Mouse (Mus musculus) kidney, adult 8-10 months (tissue): Measurements from ENCODE around the gene Usp40.
A peak's percentile ranks its signal among the peaks of the same experiment; 100 is the strongest.

Source experiments
- DNase-seq, 2 experiments: peaks; one replicate each; pipeline ENCODE4 v3.0.0; 2022

Usp40 gene

GRCm38 (mm10) chr1:87941765-87942164 lies 66.6 kb downstream of the Usp40 start:
- no peak for DNase-seq

DNA sequence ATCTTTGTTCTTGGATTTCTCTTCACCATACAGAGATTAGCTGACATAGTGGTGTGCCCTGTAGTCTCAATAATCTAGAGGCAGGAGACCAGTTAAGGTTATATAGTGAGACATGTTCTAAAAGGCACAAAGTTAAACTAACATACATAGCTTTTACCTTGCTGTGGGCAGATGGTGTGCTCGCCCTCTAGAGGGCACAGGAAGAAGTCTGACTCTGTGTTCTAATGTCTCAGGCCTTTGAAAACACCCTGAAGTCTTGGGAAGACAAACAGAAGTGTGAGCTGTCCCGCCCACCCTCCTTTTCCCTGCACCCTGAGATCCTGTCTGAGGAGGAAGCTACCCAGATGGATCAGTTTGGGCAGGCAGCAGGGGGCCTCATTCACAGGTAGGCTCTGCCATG lies 71.8 kb downstream of the Usp40 start:
- no peak for DNase-seq

- no peak for DNase-seq
Measured at GRCm38 (mm10) chr1:87936075-87936474, 72.3 kb downstream of the Usp40 start.

- DNase-seq: no peak
Measured at GRCm38 (mm10) chr1:87935546-87935945, 72.8 kb downstream of the Usp40 start.

GRCm38 (mm10) chr1:87935095-87935494 lies 73.3 kb downstream of the Usp40 start:
- no peak for DNase-seq

- DNase-seq: no peak
Measured at GRCm38 (mm10) chr1:87933051-87933450, 75.3 kb downstream of the Usp40 start.

DNA sequence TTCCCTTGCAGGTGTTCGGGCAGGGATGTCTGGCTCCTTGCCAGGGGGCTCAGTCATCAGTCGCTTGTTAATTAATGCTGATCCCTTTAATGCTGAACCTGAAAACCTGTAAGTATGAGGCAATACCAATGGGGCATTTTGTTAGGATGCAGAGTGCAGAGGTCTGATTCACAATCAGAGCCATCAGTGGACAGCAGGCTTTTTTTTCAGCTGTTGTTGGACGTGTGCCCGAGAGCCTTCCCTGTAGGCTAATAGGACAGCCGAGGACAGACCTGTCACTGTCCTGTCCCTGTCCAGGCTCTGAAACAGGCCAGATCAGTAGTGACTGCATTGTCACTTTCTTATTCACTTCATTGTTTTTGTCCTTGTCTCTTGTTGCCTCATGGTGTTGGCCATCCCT lies 78.6 kb downstream of the Usp40 start:
- no peak for DNase-seq

GRCm38 (mm10) chr1:87924888-87925287 lies 83.5 kb downstream of the Usp40 start:
- no peak for DNase-seq

- peak; percentile 24 to 59 for DNase-seq
Measured at GRCm38 (mm10) chr1:87922666-87923065, 85.7 kb downstream of the Usp40 start.

DNA sequence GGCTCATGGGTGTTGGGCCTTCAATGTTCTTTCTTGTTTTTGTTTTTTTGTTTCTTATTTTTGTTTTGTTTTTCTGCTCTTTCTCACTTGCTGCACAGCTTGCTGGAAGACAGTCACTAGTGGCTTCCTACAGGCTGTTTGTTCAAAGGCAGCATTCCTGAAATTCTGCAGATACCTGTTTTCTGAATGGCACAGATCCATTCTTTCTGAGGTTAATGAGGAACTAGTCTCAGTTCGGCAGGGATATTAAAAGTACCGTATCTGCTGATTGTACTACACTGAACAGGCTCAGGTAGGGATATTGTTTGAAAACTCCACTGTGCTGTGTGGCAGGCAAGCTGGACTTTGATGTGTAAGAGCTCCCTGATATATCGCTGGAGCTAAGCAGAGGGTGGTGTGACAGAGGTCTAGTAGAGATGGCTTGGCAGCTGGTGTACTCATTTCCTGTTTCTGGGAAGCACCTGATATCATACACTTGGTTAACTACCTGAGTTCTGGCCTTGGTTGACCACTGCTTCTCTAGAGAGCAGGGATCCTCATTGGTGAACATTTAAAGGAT lies 88.2 kb downstream of the Usp40 start:
- DNase-seq: peak; percentile 20 to 53

DNA sequence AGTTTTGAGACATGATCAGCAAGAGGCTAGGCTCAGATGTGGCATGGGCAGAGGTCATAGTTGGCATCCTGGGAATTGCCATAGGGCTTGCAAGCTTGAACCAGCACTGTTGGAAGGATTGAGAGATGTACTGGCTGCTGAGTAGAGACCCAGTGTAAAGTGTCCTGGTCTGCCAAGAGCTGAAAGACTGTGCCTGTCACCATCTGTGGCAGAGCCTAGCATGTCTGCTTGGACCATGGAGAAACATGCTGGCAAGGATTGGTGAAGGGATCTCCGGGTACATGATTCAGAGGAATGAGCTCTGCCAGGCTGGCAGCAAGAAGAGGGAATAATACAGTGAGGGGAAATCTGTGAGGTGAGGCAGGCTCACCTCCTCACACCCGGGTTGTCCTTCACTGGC lies 90.3 kb downstream of the Usp40 start:
- DNase-seq: no peak

- no peak for DNase-seq
Measured at GRCm38 (mm10) chr1:87917361-87917760, 91.0 kb downstream of the Usp40 start.

DNA sequence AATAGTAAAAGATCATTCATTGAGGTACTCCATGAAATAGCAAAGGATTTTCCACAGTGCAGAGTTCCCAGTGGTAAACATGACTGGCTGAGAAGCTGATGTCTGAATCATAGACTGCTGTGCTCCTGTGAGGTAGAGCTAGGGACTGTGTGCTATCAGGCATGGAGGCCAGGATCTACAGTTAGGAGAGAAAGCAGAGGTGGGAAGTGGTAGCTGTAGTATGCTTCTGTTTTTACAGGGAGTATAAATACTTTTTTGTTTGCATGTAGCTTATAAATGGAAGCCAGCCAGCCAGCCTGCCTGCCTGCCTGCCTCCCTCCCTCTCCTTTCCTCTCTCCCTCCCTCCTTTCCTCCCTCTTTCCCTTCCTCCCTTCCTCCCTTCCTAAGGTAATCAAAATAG lies 95.0 kb downstream of the Usp40 start:
- DNase-seq: no peak

DNA sequence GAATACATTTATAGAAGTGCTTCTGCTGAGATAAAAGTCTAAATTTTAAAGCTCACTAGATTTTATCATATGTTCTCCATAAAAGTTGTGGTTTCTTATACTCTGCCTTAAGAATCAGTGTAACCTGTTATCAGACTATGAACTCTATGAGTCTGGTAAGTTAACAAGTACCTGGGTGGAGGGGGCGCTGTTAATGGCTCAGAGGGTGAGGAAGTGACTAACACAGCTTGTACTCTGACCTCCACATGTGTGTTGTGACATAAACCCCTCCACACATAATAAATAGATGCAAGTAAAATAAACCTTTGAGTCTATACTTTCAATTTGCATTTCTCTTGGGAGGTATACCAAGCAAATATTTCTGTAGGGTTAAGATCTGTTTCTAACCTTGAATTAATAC lies 97.9 kb downstream of the Usp40 start:
- no peak for DNase-seq

DNA sequence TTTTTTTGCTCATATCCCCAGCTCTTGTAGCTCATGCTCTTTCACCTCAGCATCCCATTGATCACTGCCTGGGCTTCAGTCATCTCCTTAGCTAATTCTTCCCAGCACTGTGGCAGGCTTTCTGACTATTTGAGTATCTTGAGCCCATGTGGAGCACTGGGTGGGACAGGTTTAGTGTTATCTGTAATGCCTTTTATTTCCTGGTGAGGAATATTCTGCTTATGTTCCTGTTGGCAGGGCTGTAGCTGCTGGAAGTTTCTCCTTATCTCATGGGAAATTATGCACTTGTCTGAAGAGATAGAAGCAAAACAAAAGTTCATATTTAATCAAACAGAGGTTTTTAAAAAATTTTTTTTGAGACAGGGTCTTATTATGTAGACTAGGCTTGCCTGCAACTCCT lies 98.8 kb downstream of the Usp40 start:
- no peak for DNase-seq

DNA sequence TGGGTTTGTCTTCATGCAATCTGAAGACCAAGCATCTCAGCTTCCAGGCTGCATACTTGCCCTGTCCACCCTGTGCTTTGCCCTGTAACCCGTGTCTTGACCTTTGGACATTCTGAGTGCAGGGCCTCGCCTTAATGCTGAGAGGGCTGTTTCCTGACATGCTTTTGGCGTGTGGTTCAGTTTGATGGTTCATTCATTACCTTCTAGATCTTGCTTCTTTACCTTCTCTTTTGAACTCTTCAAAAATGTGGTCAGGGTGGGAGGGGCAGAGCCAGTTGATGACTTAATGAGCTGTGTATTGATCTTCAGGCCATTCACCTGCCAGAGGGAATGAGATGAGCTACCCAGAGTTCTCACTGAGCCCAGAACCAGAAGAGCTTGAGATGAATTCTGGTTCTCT lies 99.6 kb downstream of the Usp40 start:
- peak; percentile 85 to 92 for DNase-seq

DNA sequence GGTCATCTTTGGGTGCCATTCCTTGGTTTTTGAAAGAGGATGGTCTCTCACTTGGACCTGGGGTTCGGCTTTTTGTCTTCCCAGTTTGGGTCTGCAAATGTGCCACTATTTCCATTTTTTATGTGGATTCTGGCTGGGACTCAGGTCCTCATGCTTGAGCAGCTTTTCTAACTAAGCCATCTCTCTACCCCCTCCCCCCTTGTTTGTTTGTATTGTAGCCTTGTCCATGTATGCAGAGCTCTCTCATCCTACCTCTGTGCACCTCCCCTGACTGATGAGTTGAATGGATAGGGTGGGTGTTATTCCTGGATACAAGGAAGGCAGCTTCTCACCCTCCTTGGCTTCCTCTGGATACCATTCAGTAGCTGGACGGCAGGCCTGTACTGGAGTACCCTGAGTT lies 100.3 kb downstream of the Usp40 start:
- DNase-seq: no peak

DNA sequence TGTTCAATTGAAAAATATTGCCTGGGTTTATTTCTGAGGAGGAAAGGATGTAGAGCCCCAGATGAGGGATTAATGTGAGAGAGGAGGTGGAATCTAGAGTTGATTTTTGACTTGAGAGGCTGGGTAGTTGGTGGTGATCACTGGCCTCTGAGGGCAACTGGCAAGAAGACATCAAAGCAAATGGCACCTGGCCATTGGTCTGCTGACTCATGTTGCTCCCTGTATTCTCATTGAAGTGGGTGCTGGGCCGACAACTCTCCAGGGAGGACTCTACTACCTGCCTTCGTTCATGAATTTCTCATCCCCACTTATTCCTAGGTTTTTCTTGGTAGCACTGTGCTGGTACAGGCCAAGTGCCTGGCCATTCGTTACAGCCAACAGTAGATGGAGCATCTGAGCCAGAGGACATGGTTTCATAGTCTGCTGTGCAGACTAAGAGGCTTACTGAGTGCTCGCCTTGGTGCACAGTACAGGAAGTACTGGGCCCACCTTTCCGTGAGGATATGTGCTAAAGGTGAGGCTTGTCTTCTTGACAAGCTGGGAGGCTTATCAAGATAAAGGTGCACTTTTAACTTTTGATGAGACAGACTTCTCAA lies 101.9 kb downstream of the Usp40 start:
- DNase-seq: peak; percentile 83 to 87

DNA sequence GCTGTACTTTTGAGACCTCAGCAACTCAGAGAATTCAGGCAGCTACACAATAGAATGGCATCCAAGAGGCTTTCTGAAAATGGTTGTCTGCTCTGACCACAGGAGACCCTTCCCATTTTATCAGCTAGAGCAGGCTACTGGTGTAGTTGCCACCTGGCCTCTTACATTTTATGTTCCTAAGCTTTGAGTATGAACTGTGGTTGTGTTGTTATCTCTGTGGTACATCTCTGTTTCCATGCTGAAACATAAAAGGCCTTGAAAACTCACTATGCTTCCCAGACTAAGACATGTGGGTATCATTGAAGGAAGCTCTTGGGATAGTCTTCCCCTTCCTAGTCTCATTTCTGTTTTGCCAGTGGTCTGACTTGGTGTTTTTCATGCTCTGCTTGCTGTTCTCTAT lies 106.2 kb downstream of the Usp40 start:
- DNase-seq: no peak

- DNase-seq: peak; percentile 55 to 63
Measured at GRCm38 (mm10) chr1:87900979-87901378, 107.4 kb downstream of the Usp40 start.

GRCm38 (mm10) chr1:87899701-87900100 lies 108.7 kb downstream of the Usp40 start:
- no peak for DNase-seq

DNA sequence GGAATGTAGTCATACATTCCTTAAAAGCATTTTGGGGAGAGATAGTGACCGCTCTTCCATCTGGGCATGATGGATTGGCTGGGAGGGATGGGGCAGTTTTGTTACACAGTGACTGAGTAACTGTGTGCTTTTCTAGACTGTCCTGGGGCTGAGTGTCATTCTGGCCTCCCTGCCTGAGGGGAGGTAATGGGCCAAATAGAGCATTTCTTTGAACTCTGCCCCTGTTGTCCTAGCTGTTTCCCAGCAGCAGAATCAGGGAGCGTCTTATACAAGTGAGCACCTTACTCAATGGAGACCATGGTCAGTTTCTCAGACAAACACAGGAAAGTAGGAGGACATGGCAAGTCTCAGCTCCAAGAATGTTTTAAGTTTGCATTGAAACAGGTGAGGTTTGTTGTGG lies 111.4 kb downstream of the Usp40 start:
- DNase-seq: peak; percentile 55 to 57
